Mouse (Mus musculus): ENCODE results near the gene Sars2. TPM values are rescaled to one million over a fixed set of nuclear protein-coding genes. Genes with fewer than 3 reads are reported as not detected.
A peak's percentile ranks its signal among the peaks of the same experiment; 100 is the strongest.

Sars2 gene
- polyA plus RNA-seq, 1 experiment from 2014 or later: 22.4 TPM

DNA sequence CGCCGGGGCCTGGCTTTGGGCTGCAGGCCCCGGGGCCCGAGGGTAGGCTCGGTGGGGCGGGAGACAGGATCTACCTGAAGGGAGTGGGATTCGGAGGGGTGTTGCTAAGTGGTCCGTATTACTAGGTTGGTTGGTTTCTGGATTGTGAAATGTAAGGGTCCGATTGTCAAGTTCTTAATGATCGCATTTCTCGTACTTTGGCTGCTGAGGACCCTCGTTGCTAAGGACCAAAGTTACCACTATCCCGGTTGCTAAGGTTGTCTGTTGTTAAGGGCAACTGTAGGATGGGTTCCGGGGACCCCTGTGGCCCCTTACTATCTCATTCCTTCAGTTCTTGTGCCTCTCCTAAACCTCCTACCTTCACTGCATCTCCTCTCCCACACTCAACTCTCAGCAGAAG is 25.1 kb downstream of the Sars2 start:
- Histone ChIP-seq H3K9me3 (replicated peaks; ENCODE audit: control insufficient read depth, low read length) (no peaks in the 10 kb centered on the region), H3K27ac (ENCODE audit: low read length) (no peak overlapping the region), H3K4me3 (replicated peaks; ENCODE audit: low read length) (peak overlapping the region; percentile 87), H3K9ac (ENCODE audit: low read length) (peak overlapping the region; percentile 92), H3K4me2 (ENCODE audit: low read depth, low read length) (peak overlapping the region; percentile 62), H3K4me1 (ENCODE audit: control insufficient read depth, insufficient read depth, low read length) (peaks cover 16% of the 10 kb centered on the region), H3K36me3 (ENCODE audit: control insufficient read depth, insufficient read depth, low read length) (no peaks in the 10 kb centered on the region), H3K27me3 (ENCODE audit: control insufficient read depth, insufficient read depth, low read length) (no peaks in the 10 kb centered on the region)
- ATAC-seq (ENCODE audit: insufficient read depth, low FRiP score): no peak
- 4% methylated on average over 14 of the region's 14 CpGs for WGBS

DNA sequence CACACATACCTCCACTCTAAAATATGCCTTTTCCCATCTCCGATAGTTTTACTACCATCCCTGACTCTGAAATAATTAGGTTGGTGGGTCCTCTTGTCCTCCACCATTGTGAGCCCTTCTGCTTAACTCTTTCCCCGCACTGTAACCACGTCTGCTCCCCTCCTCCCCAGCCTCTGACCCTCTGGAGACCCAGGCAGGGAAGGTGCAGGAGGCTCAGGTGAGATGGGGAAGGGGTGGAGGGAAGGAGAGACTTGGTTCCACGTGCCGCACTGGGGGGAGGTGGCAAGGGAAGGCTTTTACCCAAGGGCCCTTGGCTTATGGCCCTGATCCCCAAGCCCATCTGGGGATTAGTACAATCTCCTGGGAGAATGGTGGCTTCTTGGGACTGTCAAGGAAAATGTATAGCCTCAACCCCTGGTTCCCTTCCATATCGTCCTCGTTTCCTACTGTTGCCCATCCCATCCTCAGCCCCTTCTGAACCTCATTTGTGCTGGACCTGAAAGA is 25.7 kb downstream of the Sars2 start, which contains the start of gene Nfkbib:
TSS of gene Nfkbib (minus strand) at position 51 of the 504 bp plus-strand sequence.
- H3K27ac ChIP-seq (ENCODE audit: low read length): no peak within 1 kb of the TSS
- WGBS: 64% methylated on average over 7 of the region's 7 CpGs

DNA sequence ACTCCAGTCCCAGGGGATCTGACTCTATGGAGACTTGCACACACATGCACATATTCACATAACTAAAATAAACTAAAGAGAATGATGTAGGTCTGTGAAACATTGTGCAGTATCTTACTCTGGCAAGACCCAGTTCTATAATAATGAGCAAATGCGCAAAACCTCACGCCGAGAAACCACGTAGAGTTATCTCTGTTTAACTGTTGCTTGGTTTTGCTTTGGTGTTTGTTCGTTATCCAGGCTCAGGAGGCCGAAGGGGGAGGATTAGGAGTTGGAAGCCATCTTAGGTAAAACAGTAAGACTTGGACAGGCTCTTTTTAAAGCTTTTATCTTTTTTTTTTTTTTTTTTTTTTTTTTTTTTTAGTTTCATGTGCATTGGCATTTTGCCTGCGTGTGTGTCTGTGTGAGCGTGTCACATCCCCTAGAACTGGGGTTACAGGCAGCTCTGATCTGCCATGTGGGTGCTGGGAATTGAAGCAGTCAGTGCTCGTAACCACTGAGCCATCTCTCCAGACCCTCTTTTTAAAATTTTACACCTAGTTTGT is 27.7 kb downstream of the Sars2 start:
- Histone ChIP-seq H3K4me1 (ENCODE audit: control insufficient read depth, insufficient read depth, low read length) (peaks cover 16% of the 10 kb centered on the region), H3K36me3 (ENCODE audit: control insufficient read depth, insufficient read depth, low read length) (no peaks in the 10 kb centered on the region), H3K9ac (ENCODE audit: low read length) (no peak overlapping the region), H3K27me3 (ENCODE audit: control insufficient read depth, insufficient read depth, low read length) (no peaks in the 10 kb centered on the region), H3K4me3 (replicated peaks; ENCODE audit: low read length) (no peak overlapping the region), H3K4me2 (ENCODE audit: low read depth, low read length) (no peak overlapping the region), H3K9me3 (replicated peaks; ENCODE audit: control insufficient read depth, low read length) (no peaks in the 10 kb centered on the region), H3K27ac (ENCODE audit: low read length) (no peak overlapping the region)
- no peak for ATAC-seq (ENCODE audit: insufficient read depth, low FRiP score)
- 89% methylated on average over 9 of the region's 9 CpGs for WGBS

More for the DNA sequence above, 25.7 kb downstream of the Sars2 start, which contains the start of gene Nfkbib:
- ATAC-seq (ENCODE audit: insufficient read depth, low FRiP score): no peak
- H3K9me3 ChIP-seq (replicated peaks; ENCODE audit: control insufficient read depth, low read length): no peaks in the 10 kb centered on the region
- peaks cover 16% of the 10 kb centered on the region for H3K4me1 ChIP-seq (ENCODE audit: control insufficient read depth, insufficient read depth, low read length)
- peak within 1 kb of the TSS; percentile 87 for H3K4me3 ChIP-seq (replicated peaks; ENCODE audit: low read length)
- H3K9ac ChIP-seq (ENCODE audit: low read length): peak within 1 kb of the TSS; percentile 92
- H3K36me3 ChIP-seq (ENCODE audit: control insufficient read depth, insufficient read depth, low read length): no peaks in the 10 kb centered on the region
- H3K27me3 ChIP-seq (ENCODE audit: control insufficient read depth, insufficient read depth, low read length): no peaks in the 10 kb centered on the region
- peak within 1 kb of the TSS; percentile 65 for H3K4me2 ChIP-seq (ENCODE audit: low read depth, low read length)

DNA sequence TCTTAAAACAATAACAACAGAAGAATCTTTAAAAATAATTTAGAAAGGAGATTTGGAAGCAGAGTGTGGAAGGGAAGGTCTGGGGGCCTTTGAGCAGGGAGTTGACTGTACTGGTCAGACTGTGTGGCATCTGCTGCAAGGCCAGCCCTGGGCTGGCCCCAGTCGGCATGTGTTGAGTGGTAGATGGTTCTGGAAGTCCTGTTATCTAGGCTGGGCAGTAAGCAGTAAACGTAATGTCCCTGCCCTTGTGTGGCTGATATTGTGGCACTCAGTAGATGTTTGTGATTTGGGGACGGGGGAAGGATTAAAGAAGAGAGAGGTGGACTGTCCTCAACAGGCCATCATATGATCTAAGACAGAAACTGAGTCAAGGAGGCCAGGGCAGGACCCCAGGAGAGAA is 28.5 kb downstream of the Sars2 start:
- H3K4me1 ChIP-seq (ENCODE audit: control insufficient read depth, insufficient read depth, low read length): peaks cover 14% of the 10 kb centered on the region
- H3K9me3 ChIP-seq (replicated peaks; ENCODE audit: control insufficient read depth, low read length): no peaks in the 10 kb centered on the region
- no peak overlapping the region for H3K27ac ChIP-seq (ENCODE audit: low read length)
- H3K9ac ChIP-seq (ENCODE audit: low read length): no peak overlapping the region
- H3K27me3 ChIP-seq (ENCODE audit: control insufficient read depth, insufficient read depth, low read length): no peaks in the 10 kb centered on the region
- H3K4me2 ChIP-seq (ENCODE audit: low read depth, low read length): no peak overlapping the region
- 86% methylated on average over 3 of the region's 3 CpGs for WGBS
- no peak overlapping the region for H3K4me3 ChIP-seq (replicated peaks; ENCODE audit: low read length)
- H3K36me3 ChIP-seq (ENCODE audit: control insufficient read depth, insufficient read depth, low read length): no peaks in the 10 kb centered on the region
- ATAC-seq (ENCODE audit: insufficient read depth, low FRiP score): no peak

DNA sequence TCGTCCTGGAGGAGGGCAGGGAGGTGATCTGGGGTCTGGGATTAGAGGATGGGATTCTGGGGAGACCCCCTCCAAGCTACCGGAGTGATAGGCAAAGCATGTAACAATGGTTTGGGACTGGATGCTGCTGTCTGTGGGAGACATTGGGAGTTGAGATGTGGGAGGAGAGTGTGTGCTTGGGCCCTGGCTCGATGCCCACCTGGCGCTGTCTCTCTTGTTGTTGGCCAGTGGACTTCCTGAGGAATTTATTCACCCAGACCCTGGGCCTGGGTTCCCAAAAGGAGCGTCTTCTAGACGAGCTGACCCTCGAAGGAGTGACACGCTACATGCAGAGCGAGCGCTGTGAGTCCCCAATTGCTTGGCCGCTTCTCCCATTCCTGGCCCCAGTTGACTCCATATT is 30.1 kb downstream of the Sars2 start:
- Histone ChIP-seq H3K4me3 (replicated peaks; ENCODE audit: low read length) (no peak overlapping the region), H3K9ac (ENCODE audit: low read length) (no peak overlapping the region), H3K36me3 (ENCODE audit: control insufficient read depth, insufficient read depth, low read length) (no peaks in the 10 kb centered on the region), H3K4me1 (ENCODE audit: control insufficient read depth, insufficient read depth, low read length) (peaks cover 8% of the 10 kb centered on the region), H3K4me2 (ENCODE audit: low read depth, low read length) (no peak overlapping the region), H3K27ac (ENCODE audit: low read length) (no peak overlapping the region), H3K9me3 (replicated peaks; ENCODE audit: control insufficient read depth, low read length) (no peaks in the 10 kb centered on the region), H3K27me3 (ENCODE audit: control insufficient read depth, insufficient read depth, low read length) (no peaks in the 10 kb centered on the region)
- WGBS: 87% methylated on average over 11 of the region's 11 CpGs
- no peak for ATAC-seq (ENCODE audit: insufficient read depth, low FRiP score)

DNA sequence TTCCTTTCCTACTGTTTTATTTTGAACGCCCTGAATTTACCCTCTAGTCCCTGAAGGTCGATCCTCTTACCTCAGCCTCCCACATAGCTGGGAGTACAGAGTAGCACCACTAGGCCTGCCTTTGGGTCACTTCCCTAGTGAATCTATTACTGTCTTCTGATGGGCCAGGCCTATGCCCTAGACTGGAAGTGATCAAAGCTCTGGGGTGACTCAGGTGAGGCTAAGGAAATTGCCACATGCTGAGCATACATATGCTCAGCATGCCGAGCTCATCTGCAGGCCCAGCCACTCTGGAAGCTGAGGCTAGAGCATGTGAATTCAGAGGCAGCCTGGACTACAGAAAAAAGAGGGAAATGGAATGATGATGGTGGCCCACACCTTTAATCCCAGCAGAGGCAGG is 31.4 kb downstream of the Sars2 start:
- Histone ChIP-seq H3K4me1 (ENCODE audit: control insufficient read depth, insufficient read depth, low read length) (no peaks in the 10 kb centered on the region), H3K27me3 (ENCODE audit: control insufficient read depth, insufficient read depth, low read length) (no peaks in the 10 kb centered on the region), H3K36me3 (ENCODE audit: control insufficient read depth, insufficient read depth, low read length) (no peaks in the 10 kb centered on the region), H3K4me2 (ENCODE audit: low read depth, low read length) (no peak overlapping the region), H3K4me3 (replicated peaks; ENCODE audit: low read length) (no peak overlapping the region), H3K9ac (ENCODE audit: low read length) (no peak overlapping the region), H3K27ac (ENCODE audit: low read length) (no peak overlapping the region), H3K9me3 (replicated peaks; ENCODE audit: control insufficient read depth, low read length) (no peaks in the 10 kb centered on the region)
- no peak for ATAC-seq (ENCODE audit: insufficient read depth, low FRiP score)
- 72% methylated on average over 3 of the region's 3 CpGs for WGBS

DNA sequence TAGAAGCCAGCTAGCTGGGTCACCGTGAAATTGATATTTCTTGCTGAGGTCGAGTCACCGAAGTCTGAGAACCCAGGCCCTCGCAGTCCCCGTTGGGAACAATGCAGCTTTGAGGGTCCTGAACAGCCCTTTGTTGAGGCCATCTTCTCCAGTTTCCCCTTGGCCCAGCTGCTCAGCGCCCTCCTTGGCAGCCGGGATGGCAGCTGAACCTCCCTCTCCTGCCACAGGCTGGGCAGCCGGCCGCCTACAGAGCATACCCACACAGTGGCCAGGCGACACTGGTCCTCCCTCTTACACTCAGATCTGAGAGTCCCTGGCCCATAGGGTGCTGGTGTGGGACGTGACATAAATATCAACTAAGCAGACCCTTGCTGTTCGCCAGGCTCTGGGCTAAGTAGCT is 32.4 kb downstream of the Sars2 start:
- Histone ChIP-seq H3K4me1 (ENCODE audit: control insufficient read depth, insufficient read depth, low read length) (no peaks in the 10 kb centered on the region), H3K36me3 (ENCODE audit: control insufficient read depth, insufficient read depth, low read length) (no peaks in the 10 kb centered on the region), H3K27ac (ENCODE audit: low read length) (no peak overlapping the region), H3K4me3 (replicated peaks; ENCODE audit: low read length) (no peak overlapping the region), H3K9ac (ENCODE audit: low read length) (no peak overlapping the region), H3K27me3 (ENCODE audit: control insufficient read depth, insufficient read depth, low read length) (no peaks in the 10 kb centered on the region), H3K9me3 (replicated peaks; ENCODE audit: control insufficient read depth, low read length) (no peaks in the 10 kb centered on the region), H3K4me2 (ENCODE audit: low read depth, low read length) (no peak overlapping the region)
- 79% methylated on average over 12 of the region's 12 CpGs for WGBS
- no peak for ATAC-seq (ENCODE audit: insufficient read depth, low FRiP score)

DNA sequence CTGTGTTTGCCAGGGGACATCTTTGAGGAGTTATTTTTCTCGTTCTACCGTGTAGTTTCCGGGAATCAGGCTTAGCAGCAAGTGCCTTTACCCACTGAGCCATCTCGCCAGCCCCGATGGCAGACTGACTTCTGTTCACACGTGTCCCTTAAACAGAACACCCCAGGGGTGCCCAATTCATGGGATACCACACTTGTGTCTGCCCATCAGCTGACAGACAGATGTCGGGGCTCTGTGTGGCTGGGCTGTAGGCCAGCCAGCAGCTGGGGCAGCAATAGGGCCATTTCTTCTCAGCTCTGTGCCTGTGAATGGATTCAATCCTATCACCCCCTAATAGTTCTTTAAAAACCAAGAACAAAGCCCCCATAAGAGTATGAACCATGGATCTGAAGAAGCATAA is 33.3 kb downstream of the Sars2 start:
- no peak overlapping the region for H3K4me3 ChIP-seq (replicated peaks; ENCODE audit: low read length)
- no peaks in the 10 kb centered on the region for H3K27me3 ChIP-seq (ENCODE audit: control insufficient read depth, insufficient read depth, low read length)
- no peak overlapping the region for H3K4me2 ChIP-seq (ENCODE audit: low read depth, low read length)
- ATAC-seq (ENCODE audit: insufficient read depth, low FRiP score): no peak
- H3K27ac ChIP-seq (ENCODE audit: low read length): no peak overlapping the region
- WGBS: 87% methylated on average over 7 of the region's 7 CpGs
- no peaks in the 10 kb centered on the region for H3K9me3 ChIP-seq (replicated peaks; ENCODE audit: control insufficient read depth, low read length)
- H3K36me3 ChIP-seq (ENCODE audit: control insufficient read depth, insufficient read depth, low read length): no peaks in the 10 kb centered on the region
- peaks cover under 1% of the 10 kb centered on the region for H3K4me1 ChIP-seq (ENCODE audit: control insufficient read depth, insufficient read depth, low read length)
- H3K9ac ChIP-seq (ENCODE audit: low read length): no peak overlapping the region

DNA sequence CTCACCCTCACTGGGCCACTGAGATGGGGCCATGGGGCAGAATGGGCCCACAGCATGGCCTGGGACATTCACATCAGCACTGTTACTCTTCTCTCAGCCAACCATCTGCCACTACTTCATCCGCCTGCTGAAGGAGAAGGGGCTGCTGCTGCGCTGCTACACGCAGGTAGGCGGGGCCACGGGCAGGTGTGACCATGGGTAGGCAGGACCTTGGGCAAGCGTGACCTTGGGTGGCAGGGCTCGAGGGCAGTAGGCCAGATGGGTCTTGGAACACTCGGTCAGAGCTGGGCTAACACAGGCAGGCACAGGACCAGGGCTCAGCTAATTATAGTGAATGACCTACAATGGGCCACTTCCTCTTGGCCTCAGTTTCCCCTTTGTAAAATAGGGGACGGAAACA is 37.0 kb downstream of the Sars2 start:
- Histone ChIP-seq H3K4me3 (replicated peaks; ENCODE audit: low read length) (no peak overlapping the region), H3K27ac (ENCODE audit: low read length) (no peak overlapping the region), H3K9ac (ENCODE audit: low read length) (no peak overlapping the region), H3K4me2 (ENCODE audit: low read depth, low read length) (no peak overlapping the region), H3K27me3 (ENCODE audit: control insufficient read depth, insufficient read depth, low read length) (no peaks in the 10 kb centered on the region), H3K36me3 (ENCODE audit: control insufficient read depth, insufficient read depth, low read length) (no peaks in the 10 kb centered on the region), H3K9me3 (replicated peaks; ENCODE audit: control insufficient read depth, low read length) (no peaks in the 10 kb centered on the region), H3K4me1 (ENCODE audit: control insufficient read depth, insufficient read depth, low read length) (peaks cover 9% of the 10 kb centered on the region)
- no peak for ATAC-seq (ENCODE audit: insufficient read depth, low FRiP score)
- 81% methylated on average over 9 of the region's 9 CpGs for WGBS
